Mouse (Mus musculus): ENCODE results near the gene Pla2g4e. TPM values are rescaled to one million over a fixed set of nuclear protein-coding genes. Genes with fewer than 3 reads are reported as not detected.

The Pla2g4e gene
- polyA plus RNA-seq, 1 experiment from 2014 or later, result 5.8 TPM

GRCm38 (mm10) chr2:120235381-120235780, 9.8 kb downstream of the Pla2g4e start:
- no peak for DNase-seq (ENCODE audit: low spot score)
- H3K4me2 ChIP-seq (replicated peaks; ENCODE audit: low read depth), result no peak overlapping the region
- WGBS, result 39% methylated on average over 3 of the region's 3 CpGs

GRCm38 (mm10) chr2:120231642-120232041, 13.5 kb downstream of the Pla2g4e start:
- no peaks in the 10 kb centered on the region for H3K36me3 ChIP-seq (ENCODE audit: control insufficient read depth, insufficient read depth, low read length)
- H3K4me3 ChIP-seq (ENCODE audit: low read depth, low read length), result no peak overlapping the region
- no peak overlapping the region for H3K9ac ChIP-seq (ENCODE audit: low read length)
- no peaks in the 10 kb centered on the region for H3K4me1 ChIP-seq (replicated peaks; ENCODE audit: control insufficient read depth, insufficient read depth)
- 43% methylated on average over 3 of the region's 3 CpGs for WGBS
- TF ChIP-seq CTCF (IDR thresholded peaks at IDR 0.05; ENCODE audit: low read depth) (no peak), EP300 (optimal IDR thresholded peaks at IDR 0.05) (no peak)
- H3K9me3 ChIP-seq (ENCODE audit: control insufficient read depth, low read length), result no peaks in the 10 kb centered on the region
- peak; percentile 63 for DNase-seq (ENCODE audit: low spot score)
- no peak overlapping the region for H3K4me2 ChIP-seq (replicated peaks; ENCODE audit: low read depth)
- ATAC-seq (ENCODE audit: low FRiP score, low TSS enrichment), result peak; percentile 87; the same call in 1 of the 2 replicates
- no peaks in the 10 kb centered on the region for H3K27me3 ChIP-seq (ENCODE audit: control insufficient read depth, insufficient read depth, low read length)
- H3K27ac ChIP-seq (replicated peaks), result no peak overlapping the region

More at GRCm38 (mm10) chr2:120235381-120235780, 9.8 kb downstream of the Pla2g4e start:
- no peak for ATAC-seq (ENCODE audit: low FRiP score, low TSS enrichment)
- Histone ChIP-seq H3K4me3 (ENCODE audit: low read depth, low read length) (no peak overlapping the region), H3K9me3 (ENCODE audit: control insufficient read depth, low read length) (no peaks in the 10 kb centered on the region), H3K27ac (replicated peaks) (no peak overlapping the region), H3K36me3 (ENCODE audit: control insufficient read depth, insufficient read depth, low read length) (no peaks in the 10 kb centered on the region), H3K27me3 (ENCODE audit: control insufficient read depth, insufficient read depth, low read length) (no peaks in the 10 kb centered on the region), H3K9ac (ENCODE audit: low read length) (no peak overlapping the region), H3K4me1 (replicated peaks; ENCODE audit: control insufficient read depth, insufficient read depth) (no peaks in the 10 kb centered on the region)
- TF ChIP-seq EP300 (optimal IDR thresholded peaks at IDR 0.05) (no peak), CTCF (IDR thresholded peaks at IDR 0.05; ENCODE audit: low read depth) (no peak)

DNA sequence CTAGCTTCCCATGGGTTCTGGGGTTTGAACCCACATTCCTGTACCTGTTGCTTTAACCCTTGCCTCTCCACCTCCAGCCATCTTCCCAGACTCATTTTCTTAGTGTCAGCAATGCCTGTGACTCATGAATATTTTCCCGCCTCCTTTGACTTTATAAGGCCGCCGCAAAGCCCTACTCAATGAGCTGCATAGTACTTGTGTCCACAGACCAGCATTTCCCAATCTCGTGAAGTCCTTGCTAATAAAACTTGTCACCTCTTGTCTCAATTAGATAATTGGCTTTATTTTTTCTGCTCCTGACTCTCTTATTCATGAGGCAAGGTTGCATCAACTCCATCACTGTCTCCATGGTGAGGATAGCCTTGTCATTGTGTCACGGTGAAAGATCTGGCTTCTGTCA, 30.5 kb downstream of the Pla2g4e start:
- no peak for TF ChIP-seq CTCF (IDR thresholded peaks at IDR 0.05; ENCODE audit: low read depth)
- TF ChIP-seq EP300 (optimal IDR thresholded peaks at IDR 0.05), result no peak
- Histone ChIP-seq H3K9me3 (ENCODE audit: control insufficient read depth, low read length) (no peaks in the 10 kb centered on the region), H3K36me3 (ENCODE audit: control insufficient read depth, insufficient read depth, low read length) (no peaks in the 10 kb centered on the region), H3K27ac (replicated peaks) (no peak overlapping the region), H3K4me3 (ENCODE audit: low read depth, low read length) (no peak overlapping the region), H3K27me3 (ENCODE audit: control insufficient read depth, insufficient read depth, low read length) (no peaks in the 10 kb centered on the region), H3K9ac (ENCODE audit: low read length) (no peak overlapping the region), H3K4me2 (replicated peaks; ENCODE audit: low read depth) (no peak overlapping the region), H3K4me1 (replicated peaks; ENCODE audit: control insufficient read depth, insufficient read depth) (no peaks in the 10 kb centered on the region)
- WGBS, result 84% methylated on average over 5 of the region's 5 CpGs
- no peak for ATAC-seq (ENCODE audit: low FRiP score, low TSS enrichment)
- no peak for DNase-seq (ENCODE audit: low spot score)

- no peak overlapping the region for H3K9ac ChIP-seq (ENCODE audit: low read length)
- no peaks in the 10 kb centered on the region for H3K9me3 ChIP-seq (ENCODE audit: control insufficient read depth, low read length)
- no peaks in the 10 kb centered on the region for H3K4me1 ChIP-seq (replicated peaks; ENCODE audit: control insufficient read depth, insufficient read depth)
- H3K4me3 ChIP-seq (ENCODE audit: low read depth, low read length), result no peak overlapping the region
- no peak overlapping the region for H3K27ac ChIP-seq (replicated peaks)
- H3K27me3 ChIP-seq (ENCODE audit: control insufficient read depth, insufficient read depth, low read length), result no peaks in the 10 kb centered on the region
- WGBS, result 56% methylated on average over 2 of the region's 2 CpGs
- H3K36me3 ChIP-seq (ENCODE audit: control insufficient read depth, insufficient read depth, low read length), result no peaks in the 10 kb centered on the region
- TF ChIP-seq EP300 (optimal IDR thresholded peaks at IDR 0.05) (no peak), CTCF (IDR thresholded peaks at IDR 0.05; ENCODE audit: low read depth) (peak; percentile 26; the same call in 1 of the 2 replicates)
- DNase-seq (ENCODE audit: low spot score), result no peak
- H3K4me2 ChIP-seq (replicated peaks; ENCODE audit: low read depth), result no peak overlapping the region
- ATAC-seq (ENCODE audit: low FRiP score, low TSS enrichment), result no peak
Observed at GRCm38 (mm10) chr2:120211448-120211847, 33.7 kb downstream of the Pla2g4e start.

GRCm38 (mm10) chr2:120207926-120208325, 37.2 kb downstream of the Pla2g4e start:
- no peak overlapping the region for H3K4me3 ChIP-seq (ENCODE audit: low read depth, low read length)
- H3K36me3 ChIP-seq (ENCODE audit: control insufficient read depth, insufficient read depth, low read length), result no peaks in the 10 kb centered on the region
- H3K9me3 ChIP-seq (ENCODE audit: control insufficient read depth, low read length), result no peaks in the 10 kb centered on the region
- no peak overlapping the region for H3K27ac ChIP-seq (replicated peaks)
- WGBS, result 37% methylated on average over 7 of the region's 7 CpGs
- no peak for DNase-seq (ENCODE audit: low spot score)
- H3K4me1 ChIP-seq (replicated peaks; ENCODE audit: control insufficient read depth, insufficient read depth), result no peaks in the 10 kb centered on the region
- no peak for ATAC-seq (ENCODE audit: low FRiP score, low TSS enrichment)
- no peaks in the 10 kb centered on the region for H3K27me3 ChIP-seq (ENCODE audit: control insufficient read depth, insufficient read depth, low read length)
- TF ChIP-seq EP300 (optimal IDR thresholded peaks at IDR 0.05), result no peak
- no peak for TF ChIP-seq CTCF (IDR thresholded peaks at IDR 0.05; ENCODE audit: low read depth)
- H3K4me2 ChIP-seq (replicated peaks; ENCODE audit: low read depth), result no peak overlapping the region
- no peak overlapping the region for H3K9ac ChIP-seq (ENCODE audit: low read length)

- TF ChIP-seq CTCF (IDR thresholded peaks at IDR 0.05; ENCODE audit: low read depth) (no peak), EP300 (optimal IDR thresholded peaks at IDR 0.05) (no peak)
- H3K27me3 ChIP-seq (ENCODE audit: control insufficient read depth, insufficient read depth, low read length), result no peaks in the 10 kb centered on the region
- WGBS, result 52% methylated on average over 6 of the region's 6 CpGs
- H3K36me3 ChIP-seq (ENCODE audit: control insufficient read depth, insufficient read depth, low read length), result no peaks in the 10 kb centered on the region
- peak; percentile 20 for DNase-seq (ENCODE audit: low spot score)
- H3K4me3 ChIP-seq (ENCODE audit: low read depth, low read length), result no peak overlapping the region
- no peak overlapping the region for H3K9ac ChIP-seq (ENCODE audit: low read length)
- H3K4me1 ChIP-seq (replicated peaks; ENCODE audit: control insufficient read depth, insufficient read depth), result no peaks in the 10 kb centered on the region
- no peak for ATAC-seq (ENCODE audit: low FRiP score, low TSS enrichment)
- no peaks in the 10 kb centered on the region for H3K9me3 ChIP-seq (ENCODE audit: control insufficient read depth, low read length)
- H3K27ac ChIP-seq (replicated peaks), result no peak overlapping the region
- no peak overlapping the region for H3K4me2 ChIP-seq (replicated peaks; ENCODE audit: low read depth)
Observed at GRCm38 (mm10) chr2:120207028-120207427, 38.1 kb downstream of the Pla2g4e start.
